Mouse (Mus musculus): ENCODE measurements around the gene Kidins220.

- TF ChIP-seq POLR2A (IDR thresholded peaks at IDR 0.05; ENCODE audit: insufficient read depth, low read length) (no peak), CTCF (IDR thresholded peaks at IDR 0.05; ENCODE audit: low read depth, low read length) (no peak), EP300 (IDR thresholded peaks at IDR 0.05; ENCODE audit: insufficient read depth, low read depth, low read length) (no peak)
Observed at GRCm38 (mm10) chr12:25037681-25038472, 63.2 kb downstream of the Kidins220 start.

All from ES-Bruce4 (cell line).